Mouse (Mus musculus) frontal cortex, postnatal 36 days (tissue): Measurements from ENCODE around the gene Tbx1.

Experiments used
- DNase-seq, 2 experiments: peaks; one replicate each; pipeline ENCODE4 v3.0.0; 2022; ENCODE audit warnings: low spot score in 2 of 2

The Tbx1 gene

GRCm38 (mm10) chr16:18622916-18623750 lies 32.7 kb upstream of the Tbx1 start:
- peak; percentile 26 to 32 for DNase-seq

DNA sequence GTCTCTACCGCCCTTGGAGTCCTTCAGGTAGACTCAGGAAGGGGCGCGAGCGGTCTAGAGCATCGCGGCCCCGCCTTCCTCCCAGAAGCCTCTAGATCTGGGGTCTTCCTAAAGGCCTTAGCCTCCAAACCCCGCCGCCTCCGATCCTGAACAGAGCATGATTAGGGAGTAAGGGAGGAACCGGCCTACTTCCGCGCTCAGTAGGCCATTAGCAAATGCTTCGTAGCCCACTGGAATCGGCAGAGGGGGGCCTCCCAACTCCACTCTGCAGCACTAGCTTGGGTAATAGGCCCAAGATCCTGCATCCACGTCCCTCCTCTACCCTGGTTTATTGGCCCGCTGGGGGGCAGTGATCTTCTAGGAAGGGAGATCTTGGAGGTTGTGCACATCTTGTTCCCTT lies 31.5 kb upstream of the Tbx1 start, which contains the start of gene Gp1bb:
Gene Gp1bb (minus strand): TSS at position 385 of the 400 bp plus-strand sequence.
- DNase-seq = no peak

DNA sequence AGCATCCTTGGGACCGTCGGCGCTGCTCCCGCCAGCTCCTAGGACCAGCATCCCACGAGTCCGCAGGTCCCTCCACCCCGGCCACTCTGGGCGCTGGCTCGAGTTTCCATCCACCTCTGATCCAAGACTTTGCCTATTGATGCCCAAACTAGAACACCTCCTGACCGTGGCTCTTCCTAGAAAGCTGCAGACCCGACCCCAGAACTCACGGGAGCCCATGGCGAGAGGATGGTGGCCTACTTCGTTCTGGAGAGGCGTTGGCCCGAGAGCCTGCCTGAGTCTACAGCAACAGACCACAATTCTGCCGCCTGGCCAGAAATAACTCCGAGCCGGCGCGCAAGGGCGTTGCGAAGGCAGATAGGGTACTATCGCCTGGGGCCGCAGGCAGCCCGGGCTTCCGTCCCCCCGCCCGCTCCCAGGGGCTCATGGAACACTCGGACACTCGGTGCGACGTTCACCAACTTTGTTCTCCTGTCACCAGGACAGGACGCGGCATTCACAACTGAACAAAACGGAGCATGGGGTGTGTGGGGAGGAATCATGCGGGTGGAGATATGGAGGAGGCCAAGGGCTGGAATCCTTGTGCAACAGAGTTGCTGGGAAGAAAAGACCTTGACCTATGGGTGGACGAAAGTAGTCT lies 31.0 kb upstream of the Tbx1 start:
- peak; percentile 51 to 63 for DNase-seq

- peak; percentile 47 to 55 for DNase-seq
Measured at GRCm38 (mm10) chr16:18620601-18621361, 30.3 kb upstream of the Tbx1 start.

GRCm38 (mm10) chr16:18620201-18620600 lies 29.7 kb upstream of the Tbx1 start:
- peak in 1 of 2 experiments; percentile 31 for DNase-seq

GRCm38 (mm10) chr16:18619110-18619509 lies 28.6 kb upstream of the Tbx1 start:
- DNase-seq = peak in 1 of 2 experiments; percentile 6

GRCm38 (mm10) chr16:18618297-18618696 lies 27.8 kb upstream of the Tbx1 start:
- no peak for DNase-seq

DNA sequence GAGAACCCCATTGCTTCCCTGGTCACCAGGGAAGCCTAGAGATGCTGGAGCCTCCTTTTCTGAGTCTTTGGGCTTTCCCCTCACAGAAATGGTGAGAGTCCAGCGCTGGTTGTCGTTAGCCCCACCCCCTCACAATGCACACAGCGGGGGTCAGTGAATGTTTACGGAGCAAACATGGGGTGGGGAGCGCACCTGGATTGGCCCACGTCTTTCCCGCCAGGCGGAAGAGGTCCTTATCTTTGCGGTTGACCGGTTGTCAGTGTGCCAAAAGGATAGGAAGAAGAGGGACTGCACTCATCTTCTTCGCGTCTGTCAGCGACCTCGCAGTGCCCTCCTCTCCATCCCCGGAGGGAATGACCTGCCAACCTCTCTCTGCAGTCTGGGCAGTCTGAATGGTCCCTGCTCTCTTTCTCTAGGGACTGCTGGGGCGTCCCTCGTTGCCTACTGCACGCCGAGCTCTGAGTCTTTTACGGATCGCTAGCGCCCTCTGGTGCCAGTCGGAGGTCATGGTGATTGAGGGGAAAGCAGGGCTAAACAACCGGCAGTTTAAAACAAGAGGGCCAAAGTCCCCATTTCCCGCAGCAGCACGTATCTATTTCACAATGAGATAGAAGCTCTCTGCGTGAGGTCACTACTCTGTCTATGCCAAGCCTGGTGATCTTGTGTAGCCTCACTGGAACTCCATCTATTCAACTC lies 27.0 kb upstream of the Tbx1 start:
- DNase-seq = peak; percentile 92

DNA sequence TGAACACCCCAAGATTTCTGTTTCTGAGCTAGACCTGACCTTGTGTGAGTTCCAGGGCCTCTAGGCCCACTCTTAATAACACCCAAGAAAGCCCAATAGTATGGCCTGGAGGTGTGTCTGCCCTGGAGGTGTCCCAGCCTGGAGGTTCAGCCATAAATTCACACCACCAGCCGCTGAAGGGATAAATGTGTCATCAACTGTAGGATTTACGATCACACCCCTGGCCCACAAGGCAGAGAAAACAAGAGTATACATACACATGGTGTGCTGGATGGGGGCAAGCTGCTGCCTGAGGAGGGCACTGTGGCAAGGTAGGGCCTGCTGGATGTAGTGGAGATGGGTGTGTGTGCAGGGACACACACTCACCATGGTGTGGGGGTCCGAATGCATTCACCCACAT lies 22.8 kb upstream of the Tbx1 start:
- no peak for DNase-seq

- DNase-seq = no peak
Measured at GRCm38 (mm10) chr16:18611752-18612151, 21.3 kb upstream of the Tbx1 start.

DNA sequence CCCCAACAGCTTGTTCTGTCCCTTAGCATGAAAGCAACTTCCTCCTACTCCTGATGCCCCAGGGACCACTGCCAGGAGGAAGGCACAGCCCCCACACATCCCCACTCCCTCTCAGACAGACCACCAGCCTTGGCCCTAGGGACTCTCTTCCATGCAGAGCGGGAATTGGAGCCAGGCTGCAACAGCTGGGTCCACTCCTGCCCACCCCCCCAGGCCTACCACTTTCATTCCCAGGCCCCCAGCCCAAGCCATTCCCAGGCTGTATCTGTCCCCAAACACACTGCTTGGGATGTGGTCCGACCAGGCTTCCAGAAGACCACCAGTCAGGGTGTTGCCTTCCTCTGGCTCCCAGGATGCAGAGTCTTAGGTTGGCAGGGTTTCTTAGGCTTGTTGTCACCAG lies 18.6 kb upstream of the Tbx1 start:
- DNase-seq = no peak

DNA sequence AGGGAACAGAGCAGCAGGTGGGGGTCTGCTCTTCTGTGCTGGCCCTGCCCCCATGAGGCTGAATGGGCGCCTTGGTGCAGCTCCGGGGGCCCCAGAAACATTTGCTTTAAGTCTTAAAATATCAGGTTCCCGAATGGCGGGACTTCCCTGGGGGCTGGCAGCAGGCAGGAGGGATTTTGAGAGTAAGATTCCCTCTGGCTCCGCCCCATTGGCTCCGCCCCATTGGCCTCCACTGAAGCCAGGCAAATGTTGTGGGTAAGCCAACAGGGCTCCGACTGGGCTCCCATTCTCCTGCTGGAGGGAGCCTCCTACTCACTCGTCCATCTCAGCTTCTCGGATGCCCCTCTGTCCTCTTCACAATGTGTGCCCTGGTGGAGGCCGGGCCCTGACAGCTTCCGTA lies 17.8 kb upstream of the Tbx1 start:
- DNase-seq = no peak

DNA sequence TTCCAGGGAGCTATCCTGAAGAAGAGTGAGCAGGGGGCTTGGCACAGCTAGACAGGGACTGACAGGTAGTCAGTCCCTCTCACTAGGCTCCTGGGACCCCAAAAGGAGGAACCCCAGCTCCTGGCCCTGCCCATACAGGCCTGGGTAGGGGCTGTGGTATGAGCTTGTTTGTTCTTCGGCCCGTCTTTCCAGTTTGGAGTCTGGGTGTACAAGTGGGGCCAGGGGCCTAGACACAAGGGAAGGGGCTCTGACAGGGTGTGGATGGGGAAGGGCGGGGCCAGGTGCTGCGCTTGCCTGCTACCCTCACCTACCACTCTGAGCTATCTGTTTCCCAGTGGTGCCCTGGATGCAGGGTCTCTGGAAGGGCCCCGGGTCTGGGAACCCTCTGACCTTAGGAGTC lies 15.2 kb upstream of the Tbx1 start:
- no peak for DNase-seq

GRCm38 (mm10) chr16:18604267-18604701 lies 13.8 kb upstream of the Tbx1 start:
- DNase-seq = no peak

DNA sequence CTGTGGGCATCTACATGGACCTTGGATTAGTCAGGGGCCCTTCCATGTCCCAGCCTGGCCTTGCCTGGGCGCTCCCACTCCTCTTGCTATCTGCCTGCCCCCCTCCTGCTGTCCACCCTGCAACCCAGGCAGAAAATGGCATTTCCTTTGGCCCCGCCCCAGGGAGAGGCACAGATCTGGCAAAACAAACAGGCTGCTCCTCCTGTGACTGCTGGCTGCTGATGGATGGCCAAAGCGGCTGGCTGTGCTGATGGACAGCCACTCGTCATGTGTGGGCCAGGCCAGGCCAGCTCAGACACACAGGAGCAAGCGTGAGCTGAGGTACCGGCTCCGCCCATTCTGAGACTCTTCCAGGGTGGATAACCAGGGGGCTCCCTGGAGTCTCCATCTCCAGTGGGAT lies 11.0 kb upstream of the Tbx1 start:
- DNase-seq = no peak

- no peak for DNase-seq
Measured at GRCm38 (mm10) chr16:18598006-18598405, 7.5 kb upstream of the Tbx1 start.

DNA sequence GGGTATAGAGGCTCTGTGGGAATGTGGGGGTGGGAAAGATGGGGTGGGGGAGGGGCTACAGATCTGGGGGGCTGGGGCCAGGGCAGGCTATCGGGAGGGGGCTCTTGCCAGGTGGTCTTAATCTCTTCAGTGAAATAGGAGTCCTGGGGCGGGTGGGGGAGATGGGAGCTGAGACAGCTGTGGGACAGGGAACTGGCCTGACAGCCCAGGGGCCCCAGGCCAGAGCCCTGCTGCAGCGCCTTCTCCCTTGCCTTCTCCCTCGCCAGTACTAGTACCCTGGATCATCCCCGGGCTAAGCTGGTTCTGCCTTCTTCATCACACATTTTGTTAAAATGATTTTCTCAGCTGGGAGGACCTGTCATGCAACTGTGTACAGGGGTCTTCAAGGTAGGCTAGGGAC lies 5.8 kb upstream of the Tbx1 start:
- no peak for DNase-seq

- no peak for DNase-seq
Measured at GRCm38 (mm10) chr16:18593930-18594329, 3.5 kb upstream of the Tbx1 start.

GRCm38 (mm10) chr16:18591047-18592018 lies 862 bp upstream of the Tbx1 start:
- no peak for DNase-seq

- no peak for DNase-seq
Measured at GRCm38 (mm10) chr16:18589080-18589621, 1.3 kb downstream of the Tbx1 start.
